Mouse (Mus musculus) adrenal gland, postnatal 14 days (tissue): ENCODE measurements around the gene Gm44511. TPM values are rescaled to one million over a fixed set of nuclear protein-coding genes. Genes with fewer than 3 reads are reported as not detected.
A peak's percentile ranks its signal among the peaks of the same experiment; 100 is the strongest.
"Not testable (repeated sequence)": the region's sequence is repeated elsewhere in the genome, so short reads cannot be mapped to it uniquely, and the experiment has no call there.

Experiments
- DNase-seq: peaks from one replicate; pipeline ENCODE4 v3.0.0; 2021; ENCODE audit warnings: mixed read lengths
- total RNA-seq: library from RNA; stranded (reverse); gene quantifications from 2 replicates; pipeline ENCODE4 v1.2.3, GENCODE M21; 2021

Gene Gm44511
- total RNA-seq, 1 experiment from 2014 or later = not detected

DNA sequence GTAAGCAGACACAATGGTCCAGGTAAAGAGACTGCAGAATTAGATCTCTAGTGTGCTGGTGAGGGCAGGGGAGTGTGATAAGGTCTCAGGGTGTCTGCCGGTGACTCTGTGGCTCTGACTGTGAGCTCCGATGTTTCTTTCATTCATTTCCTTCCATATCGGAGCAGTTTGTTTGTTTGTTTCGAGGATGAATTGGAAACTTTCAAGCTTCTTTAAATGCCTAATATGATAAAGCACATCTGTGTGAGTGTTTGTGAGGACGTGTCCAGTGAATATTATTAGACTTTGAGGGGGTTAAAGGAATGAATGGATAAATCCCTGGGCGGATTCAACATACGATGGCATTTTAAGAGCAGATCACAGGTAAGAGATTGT is 26.2 kb downstream of the Gm44511 start:
- no peak for DNase-seq

DNA sequence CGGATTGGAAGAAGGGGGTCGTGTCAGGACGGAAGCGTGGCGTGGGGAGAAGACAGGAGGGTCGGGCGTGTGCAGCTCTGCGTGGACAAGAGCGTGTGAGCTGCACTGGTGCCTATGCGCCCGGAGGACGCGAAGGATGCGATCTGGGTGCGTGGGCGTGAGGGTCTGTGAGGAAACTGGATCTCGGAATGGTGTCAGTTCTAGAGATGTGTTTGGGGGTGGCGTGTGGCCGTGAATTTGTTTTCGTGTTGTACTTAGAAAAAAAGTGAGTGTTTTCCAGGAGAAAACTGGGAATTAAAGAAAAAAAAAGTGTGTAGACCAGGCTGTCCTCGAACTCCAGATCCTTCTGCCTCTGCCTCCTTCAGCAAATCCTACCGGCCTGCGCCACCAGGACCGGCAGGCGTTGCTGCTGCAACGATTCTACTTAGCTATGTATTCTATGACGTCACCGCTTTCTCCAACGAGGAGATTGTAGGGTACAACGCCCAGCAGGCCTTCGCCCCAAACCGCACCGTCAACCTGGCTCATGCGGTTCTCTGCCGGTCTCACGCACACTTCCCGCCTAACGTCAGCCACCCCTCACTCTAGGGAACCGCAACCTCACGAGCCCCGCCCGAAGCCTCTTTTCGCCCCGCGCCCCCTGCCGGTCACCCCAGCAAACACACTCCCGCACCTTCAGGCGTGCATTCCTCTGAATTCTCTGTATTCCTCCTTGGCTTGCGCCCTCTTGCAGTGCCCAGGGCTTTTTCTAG is 26.8 kb downstream of the Gm44511 start:
- DNase-seq = peak; percentile 86

DNA sequence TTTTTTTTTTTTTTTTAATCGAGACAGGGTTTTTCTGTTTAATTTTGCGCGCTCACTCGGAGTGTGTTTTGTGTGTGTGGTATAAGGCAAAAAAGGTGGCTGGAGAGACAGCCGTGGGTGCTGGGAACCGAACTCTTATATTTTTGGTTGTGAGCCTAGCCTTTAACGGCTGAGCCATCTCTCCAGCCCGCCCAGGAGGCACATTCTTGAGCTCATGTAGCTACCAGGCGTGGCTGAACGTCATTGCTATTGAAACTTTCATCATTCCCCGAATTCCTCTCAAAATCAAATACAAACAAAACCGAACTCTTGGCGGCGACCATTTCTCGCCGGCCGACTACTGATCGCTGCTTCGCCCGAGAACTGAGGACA is 27.4 kb downstream of the Gm44511 start:
- DNase-seq = peak; percentile 81

DNA sequence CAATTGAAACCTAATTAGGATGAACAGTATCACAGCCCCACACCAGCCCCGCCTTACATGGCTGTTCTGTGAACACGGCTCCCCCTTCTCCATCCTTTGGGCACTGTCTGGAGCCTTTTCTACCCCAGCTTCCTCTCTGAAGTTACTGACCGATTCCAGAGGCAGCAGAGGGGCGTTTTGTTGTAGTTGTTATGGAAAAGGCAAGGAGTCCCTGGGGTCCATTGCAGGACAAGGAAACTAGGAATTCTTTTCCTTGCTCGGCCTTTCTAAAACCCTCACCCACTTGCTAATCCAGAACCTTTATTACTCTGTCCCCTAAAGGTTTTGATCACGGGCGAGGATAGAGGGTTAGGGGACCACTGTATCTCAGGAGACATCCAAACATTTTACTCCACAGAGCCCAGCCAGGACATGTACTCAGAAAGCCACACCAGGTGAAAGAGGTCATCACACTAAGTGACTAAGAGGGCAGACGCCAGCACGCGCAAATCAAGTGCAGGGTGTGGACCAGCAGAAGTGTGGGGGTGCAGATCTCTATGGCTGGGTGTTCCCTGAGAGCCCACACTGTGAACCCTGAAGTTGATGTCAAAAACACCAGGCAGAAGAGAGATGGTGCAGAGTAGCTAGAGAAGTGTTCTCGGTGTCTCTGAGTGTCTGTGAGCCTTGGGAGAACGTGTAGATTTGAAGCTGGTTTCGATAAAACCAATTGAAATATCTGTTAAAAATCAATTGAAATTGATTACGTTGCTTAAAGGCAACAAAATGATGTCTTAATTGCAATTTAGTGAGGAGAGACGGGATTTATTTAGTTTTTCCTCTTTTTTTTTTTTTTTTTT is 28.0 kb downstream of the Gm44511 start:
- peak; percentile 14 for DNase-seq

DNA sequence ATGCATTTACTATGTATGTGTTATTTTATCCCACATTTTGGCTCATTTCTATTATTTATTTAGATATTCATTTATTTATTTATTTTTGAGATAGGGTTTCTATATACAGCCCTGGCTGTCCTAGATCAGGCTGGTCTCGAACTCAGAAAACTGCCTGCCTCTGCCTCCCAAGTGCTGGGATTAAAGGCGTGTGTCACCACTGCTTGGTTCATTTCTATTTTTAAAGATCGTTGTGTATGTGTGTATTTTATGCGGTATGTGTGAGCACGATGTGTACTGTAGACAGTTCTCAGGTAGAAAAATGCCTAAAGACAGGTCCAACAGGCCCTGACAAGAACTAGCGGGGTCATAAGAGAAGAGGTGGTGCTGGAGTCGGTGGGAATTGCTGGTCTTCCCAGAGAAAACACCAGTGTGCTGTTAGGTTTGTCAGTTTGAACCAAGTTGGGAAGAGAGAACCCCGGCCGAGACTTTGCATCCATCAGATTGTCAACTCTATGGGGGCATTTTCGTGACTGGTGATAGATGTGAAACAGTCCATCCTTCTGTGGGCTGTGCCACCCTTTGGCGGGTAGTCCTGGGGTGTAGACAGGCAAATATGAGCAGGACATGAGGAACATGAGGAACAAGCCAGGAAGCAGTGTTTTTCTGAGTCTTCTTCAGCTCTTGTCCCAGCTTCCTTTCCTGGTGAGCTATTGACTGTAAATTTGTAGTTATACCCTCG is 28.8 kb downstream of the Gm44511 start:
- no peak for DNase-seq

DNA sequence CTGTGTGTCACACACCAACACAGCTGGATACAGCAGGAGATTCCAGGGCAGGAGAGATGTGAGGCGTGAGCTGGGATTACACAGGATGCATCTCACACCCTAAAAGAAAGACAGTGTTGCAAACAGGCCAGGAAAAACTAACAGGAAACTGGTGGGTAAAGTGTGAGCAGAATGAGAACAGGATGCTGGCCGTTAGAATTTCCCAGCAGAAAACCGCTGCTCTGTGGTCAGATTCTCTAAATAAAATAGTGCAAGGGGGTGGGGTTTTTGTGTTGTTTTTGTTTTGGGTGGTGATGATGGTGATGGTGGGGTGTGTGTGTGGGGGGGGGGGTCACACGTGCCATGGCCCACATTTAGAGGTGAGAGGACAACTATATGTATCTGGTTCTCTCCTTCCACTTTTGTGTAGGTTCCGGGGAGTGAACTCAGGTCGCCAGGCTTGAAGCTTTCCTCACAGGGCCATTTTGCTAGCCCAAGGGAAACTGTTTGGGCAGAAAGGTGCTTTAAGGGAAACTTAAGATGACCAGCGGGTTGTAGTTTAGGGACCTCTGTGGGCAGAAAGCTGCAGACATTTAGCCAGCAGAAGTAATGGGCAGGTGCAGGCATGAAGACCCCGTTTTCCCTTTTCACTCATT is 29.7 kb downstream of the Gm44511 start:
- no peak for DNase-seq

DNA sequence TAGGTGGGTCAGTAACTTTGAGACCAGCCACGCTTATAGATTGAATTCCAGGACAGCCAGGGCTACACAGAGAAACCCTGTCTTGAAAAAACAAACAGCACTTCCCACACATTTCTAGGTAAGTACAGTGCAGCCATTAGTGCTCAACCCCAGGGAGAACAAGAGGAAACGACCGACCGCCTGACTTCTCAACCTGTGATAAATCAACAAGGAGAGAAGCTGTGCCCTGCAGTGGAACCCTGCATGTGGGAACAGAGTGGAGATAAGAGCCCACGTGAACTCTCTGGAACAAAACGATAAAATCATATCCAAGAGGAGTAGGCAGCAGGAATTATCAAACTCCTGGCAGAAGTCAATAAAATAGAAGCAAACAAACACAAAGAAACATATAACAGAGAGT is 32.4 kb downstream of the Gm44511 start:
- DNase-seq = no peak

DNA sequence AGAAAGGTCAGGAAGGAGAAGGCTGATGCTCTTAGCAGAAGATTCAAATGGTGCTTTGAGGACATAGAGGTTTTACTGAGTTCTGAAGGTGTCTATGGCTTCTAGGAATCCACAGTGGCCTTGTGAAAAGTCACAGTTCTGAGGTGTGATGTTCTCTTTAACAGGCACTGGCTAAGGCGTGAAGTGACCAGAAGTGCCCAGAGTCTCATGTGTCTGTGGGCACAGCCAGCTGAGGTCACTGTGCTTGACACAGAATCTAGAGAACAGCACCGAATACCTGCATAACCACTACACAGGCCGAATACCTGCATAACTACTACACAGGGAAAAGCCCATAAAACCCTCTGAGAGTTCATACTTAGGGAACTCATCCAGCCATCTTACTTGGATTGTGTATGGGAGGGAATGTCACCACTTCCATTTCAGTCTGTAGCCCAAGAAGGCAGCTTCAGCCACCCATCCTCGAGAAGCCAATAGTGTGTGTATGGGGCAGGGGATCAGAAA is 35.6 kb downstream of the Gm44511 start:
- DNase-seq = not testable (repeated sequence)

DNA sequence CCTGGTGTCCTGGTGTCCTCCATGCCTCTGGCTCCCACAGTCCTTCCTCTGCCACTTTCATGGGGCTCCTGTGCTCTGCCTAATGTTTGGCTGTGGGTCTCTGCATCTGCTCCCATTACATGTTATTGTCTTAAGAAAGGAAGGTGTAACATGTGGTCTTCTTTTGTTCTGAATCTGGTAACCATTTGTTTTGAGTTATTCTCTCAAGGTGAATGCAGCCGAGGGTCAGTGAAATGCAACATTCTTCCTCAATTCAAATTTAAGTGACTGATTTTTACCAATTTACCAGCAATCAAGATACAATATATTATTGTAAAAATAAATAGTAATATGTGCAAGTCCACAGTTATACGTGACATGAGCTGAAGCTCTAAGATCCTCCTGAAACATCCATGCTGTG is 37.0 kb downstream of the Gm44511 start, which contains the start of gene Klrb1c:
Gene Klrb1c (minus strand): TSS at position 101 of the 400 bp plus-strand sequence.
- DNase-seq = no peak

DNA sequence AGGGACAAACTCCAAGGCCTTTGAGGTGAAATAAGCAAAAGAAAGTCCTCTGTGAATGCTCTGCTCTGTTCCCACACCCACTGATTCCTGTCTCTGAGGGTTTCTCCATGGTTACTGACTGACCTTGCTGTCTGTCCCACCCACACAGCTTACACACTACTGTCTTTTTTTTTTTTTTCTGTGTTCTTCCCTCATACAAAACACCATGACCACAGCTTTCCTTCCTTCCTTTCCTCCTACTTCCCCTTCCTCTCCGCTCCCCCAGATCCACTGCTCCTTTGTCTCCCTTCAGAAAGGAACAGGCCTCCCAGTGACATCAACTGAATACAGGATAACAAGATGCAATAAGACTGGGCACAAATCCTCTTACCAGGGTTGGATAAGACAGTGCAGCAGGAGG is 37.6 kb downstream of the Gm44511 start:
- no peak for DNase-seq

DNA sequence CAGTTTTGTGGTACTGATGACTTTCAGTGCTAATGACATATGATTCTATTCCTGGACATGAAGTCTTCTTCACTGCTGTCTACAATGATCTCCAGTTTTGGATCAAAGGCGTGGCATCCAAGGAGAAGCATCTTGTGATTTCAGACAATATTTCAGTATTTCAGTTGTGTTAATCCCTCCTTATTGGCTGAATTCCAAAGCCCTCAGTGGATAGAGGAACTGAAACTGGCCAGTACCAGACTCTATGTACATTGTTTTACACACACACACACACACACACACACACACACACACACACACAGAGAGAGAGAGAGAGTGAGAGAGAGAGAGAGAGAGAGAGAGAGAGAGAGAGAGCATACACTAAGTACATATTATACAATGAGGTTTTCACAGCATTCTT is 39.7 kb downstream of the Gm44511 start:
- DNase-seq = not testable (repeated sequence)

DNA sequence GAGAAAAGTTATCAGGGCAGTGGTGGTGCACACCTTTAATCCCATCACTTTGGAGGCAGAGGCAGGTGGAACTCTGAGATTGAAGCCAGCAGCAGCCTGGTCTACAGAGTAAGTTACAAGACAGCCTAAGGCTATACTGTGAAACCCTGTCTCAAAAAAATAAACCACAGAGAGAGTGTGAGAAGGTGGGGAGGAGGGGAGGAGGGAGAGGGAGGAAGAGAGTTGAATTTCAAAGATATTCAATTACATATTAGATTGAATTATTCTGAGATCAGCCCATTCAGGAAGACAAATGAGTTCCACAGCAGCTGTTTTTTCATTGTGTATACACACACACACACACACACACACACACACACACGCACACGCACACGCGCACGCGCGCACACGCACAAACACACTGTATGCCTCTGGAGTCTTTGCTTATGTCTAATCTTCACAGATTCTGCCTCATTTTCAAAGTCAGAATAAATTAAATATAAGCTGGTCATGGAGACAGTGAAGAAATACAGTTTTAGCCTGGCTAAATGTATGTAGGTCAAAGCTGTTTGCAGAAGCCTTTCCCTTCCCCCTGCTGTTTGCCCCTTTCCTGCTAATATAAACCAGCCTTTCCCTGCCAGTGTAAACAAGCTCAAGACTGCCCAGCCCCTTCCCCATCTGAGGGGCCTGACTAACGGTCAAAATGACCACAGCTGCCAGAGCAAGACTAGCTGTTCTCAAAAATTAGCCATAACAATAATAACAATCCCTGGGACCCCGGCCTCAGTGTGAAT is 56.4 kb downstream of the Gm44511 start:
- no peak for DNase-seq

DNA sequence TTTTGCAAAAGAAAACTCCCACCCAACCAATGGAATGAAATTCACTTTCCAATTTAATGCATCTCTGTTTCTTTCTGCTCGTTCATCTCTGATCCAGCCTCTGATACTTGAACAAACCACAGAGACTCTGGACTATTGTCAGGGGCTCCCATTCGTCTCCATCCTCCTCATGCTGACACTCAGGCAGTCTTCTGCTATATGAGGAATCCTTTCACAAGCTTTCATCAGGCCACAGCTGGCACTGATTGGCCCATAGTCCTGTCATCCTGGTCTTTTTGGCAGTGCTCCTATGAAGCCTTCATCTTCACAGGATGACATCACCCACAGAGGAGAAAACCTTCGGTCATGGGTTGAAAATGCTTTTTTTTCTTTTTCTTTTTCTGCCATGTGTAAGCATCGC is 58.1 kb downstream of the Gm44511 start:
- no peak for DNase-seq

DNA sequence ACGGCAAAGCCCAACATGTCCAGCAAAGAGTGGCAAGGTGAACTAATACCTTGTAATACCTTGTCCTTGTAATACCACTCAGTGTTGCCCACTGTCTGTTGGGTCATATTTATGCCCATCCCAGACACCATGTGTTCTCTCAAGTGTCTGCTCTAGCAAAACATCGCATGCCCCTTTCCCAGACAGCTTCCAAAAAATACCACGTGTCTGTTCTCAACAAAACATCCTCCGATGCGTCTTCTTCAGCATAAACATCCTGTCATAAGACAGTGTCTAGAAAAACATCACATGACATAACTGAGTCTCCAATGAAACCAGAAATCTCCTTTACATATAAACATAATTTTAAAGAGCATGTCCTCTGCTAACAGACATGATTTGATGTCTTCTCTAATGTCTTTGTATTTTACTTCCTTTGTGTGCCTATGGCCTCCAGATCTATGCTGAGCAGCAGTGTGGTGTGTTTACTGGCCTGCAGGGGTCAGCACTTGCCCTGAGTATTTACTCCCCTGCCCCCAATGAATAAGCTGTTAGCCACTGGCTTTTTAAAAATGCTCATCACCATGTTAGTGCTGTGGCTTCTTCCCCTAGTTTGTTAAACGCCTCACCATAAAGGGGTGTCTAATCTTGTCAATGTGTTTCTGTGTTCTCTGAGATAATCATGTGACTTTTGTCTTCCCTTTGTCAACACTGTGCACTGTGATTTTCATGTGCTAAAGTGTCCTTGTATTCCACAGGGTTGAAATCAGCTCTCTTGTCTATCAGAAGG is 59.4 kb downstream of the Gm44511 start:
- peak; percentile 54 for DNase-seq

DNA sequence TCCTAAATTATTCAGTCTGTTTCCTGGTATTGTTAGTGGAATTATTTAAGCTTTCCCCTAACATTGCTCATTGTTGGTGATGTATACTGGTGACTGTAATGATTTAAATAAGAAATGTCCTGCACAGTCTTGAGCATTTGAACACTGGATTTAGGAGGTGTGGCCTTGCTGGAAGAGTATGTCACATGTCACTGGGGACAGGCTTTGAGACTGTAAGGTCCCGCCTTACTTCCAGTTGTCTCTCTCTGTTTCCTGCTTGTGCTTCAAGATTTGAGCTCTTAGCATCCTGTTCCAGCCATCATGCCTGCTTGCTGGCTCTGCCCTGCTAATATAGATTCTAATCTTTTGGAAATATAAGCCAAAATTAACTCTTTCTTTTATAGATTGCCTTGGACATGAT is 60.9 kb downstream of the Gm44511 start:
- DNase-seq = no peak

DNA sequence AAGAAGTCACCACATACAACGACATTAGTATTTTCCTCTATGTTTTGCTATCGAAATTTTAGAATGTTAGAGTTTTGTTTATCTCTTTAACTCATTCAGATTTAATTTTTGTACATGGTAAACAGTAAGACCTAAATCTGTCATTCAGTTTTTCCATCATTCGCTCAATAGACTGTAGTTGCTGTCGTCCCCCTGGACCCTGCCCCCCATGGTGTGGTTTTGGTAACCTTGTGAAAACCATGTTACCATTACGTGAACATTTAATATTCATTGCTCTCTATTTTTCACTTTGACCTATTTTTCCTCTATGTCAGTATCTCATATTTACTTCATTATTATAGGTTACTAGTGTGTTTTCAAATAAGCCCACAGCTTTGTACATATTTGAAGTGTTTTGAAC is 61.5 kb downstream of the Gm44511 start:
- DNase-seq = no peak

DNA sequence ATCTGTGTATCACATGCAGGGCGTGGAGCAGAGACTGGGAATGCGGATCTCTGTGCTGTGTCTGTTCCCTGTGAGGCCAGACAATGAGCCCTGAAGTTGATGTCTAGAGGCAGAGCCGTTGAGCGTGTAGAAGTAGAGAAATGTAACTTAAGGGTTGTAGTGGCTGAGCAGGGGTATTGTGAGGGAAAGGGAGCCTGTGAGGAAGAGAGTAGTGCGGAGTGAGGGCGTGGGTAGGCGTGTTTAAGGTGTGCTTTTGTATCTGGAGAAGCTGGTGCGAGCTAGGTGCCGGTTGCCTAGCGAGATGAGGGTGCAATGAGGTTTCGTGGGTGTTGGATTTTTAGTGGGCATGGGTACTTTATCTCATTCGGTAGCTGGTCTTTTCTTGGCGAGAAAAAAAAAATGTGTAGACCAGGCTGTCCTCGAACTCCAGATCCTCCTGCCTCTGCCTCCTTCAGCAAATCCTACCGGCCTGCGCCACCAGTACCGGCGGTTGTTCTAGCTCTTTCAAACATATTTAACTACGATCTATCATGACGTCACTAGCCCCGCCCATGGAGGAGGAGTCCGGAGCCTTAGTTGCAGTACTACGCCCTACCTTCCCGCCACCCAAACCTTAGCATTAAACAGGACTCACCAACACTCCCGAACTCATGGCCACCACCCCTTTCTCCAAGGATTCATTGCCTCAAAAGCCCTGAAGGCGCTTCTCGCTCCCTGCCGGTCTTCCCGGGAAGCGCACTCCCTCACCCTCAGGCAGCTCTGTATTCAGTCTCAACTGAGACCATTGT is 62.2 kb downstream of the Gm44511 start:
- peak; percentile 95 for DNase-seq

DNA sequence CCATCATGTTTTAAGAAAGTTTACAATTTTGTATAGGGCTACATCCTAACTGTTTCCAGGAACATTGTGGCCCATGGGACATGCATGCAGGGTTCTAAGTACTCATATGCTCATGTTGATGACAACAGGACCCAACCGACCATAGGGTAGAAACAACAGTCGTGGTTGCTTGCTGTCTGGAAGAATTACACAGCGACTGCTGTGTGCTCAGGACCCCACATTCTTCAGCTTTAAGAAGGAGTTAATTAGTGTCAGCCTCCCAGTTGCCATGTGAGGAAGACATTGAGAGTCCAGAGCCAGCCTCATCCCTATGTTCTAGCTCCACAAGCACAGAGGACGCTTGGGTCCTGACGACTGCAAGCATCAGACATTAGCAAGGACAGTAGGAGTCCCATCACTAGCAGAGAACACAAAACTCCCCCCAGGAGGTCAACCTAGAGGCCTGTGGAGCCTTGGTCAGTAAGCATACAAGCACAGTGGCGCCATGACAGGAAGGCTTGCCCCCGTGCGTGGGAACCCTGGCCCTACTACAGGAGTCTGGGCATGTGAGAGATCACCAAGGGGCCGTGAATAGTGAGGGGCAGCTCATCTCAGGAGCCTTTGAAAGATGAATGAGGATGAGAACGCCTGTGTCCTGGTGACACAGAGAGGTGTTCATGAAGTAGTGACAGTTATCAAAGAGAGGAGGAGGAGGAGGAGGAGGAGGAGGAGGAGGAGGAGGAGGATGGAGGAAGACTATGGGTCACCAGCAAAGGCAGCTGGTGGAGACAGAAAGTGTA is 63.0 kb downstream of the Gm44511 start:
- not testable (repeated sequence) for DNase-seq

DNA sequence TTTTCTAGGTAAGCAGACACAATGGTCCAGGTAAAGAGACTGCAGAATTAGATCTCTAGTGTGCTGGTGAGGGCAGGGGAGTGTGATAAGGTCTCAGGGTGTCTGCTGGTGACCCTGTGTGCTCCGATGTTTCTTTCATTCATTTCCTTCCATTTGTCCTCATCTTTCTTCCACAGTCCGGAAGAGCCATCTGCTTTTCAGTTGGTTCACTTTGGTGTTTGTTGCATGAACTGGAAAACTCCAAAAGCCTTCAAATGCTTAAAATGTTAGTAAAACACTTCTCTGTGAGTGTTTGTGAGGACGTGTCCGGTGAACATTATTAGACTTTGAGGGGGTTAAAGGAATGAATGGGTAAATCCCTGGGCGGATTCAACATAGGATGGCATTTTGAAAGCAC is 65.0 kb downstream of the Gm44511 start:
- no peak for DNase-seq
